Comparison of ENCODE assay signal across 15 mouse cellular contexts in the genomic region with DNA sequence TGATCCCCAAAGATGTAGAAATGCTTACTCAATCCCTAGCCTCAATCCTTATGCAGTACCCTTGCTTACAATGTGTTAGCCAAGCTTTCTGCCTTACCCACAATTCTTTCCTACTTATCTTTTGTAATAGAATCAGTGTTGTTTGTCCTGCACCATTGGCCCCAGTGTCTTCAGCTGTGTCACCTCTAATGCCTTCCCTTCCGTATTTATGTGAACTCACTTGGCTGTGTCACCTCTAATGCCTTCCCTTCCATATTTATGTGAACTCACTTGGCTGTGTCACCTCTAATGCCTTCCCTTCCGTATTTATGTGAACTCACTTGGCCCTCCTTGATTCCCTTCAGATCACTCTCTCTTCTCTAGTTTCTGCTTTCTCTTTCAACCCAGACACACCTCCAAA.
"Had no signal": no experiment of that assay in that cellular context is flagged by ENCODE, and none has a peak within 500 bp of the region (broad histone marks: within the 10 kb centered on the region; RNA-seq: fewer than 3 reads in every experiment).

No protein-coding gene starts in this region.

- H3K27me3 ChIP-seq: midbrain, embryonic 15.5 days had no signal

- DNase-seq: lung, adult 18-20 months; lung, embryonic 14.5 days; lung, postnatal 10 days; lung, postnatal 4 days; right cerebral cortex, postnatal 14 days; thymus, adult 2 months; thymus, postnatal 25 days; thymus, postnatal 4 days had no signal

- H3K9ac ChIP-seq: lung, embryonic 14.5 days; midbrain, embryonic 13.5 days; midbrain, embryonic 15.5 days; neural tube, embryonic 12.5 days; stomach, embryonic 15.5 days had no signal

- H3K4me2 ChIP-seq: lung, embryonic 14.5 days; midbrain, embryonic 11.5 days; midbrain, embryonic 13.5 days; midbrain, embryonic 15.5 days; neural tube, embryonic 12.5 days; stomach, embryonic 15.5 days had no signal

- H3K4me3 ChIP-seq: megakaryocyte, embryonic 14.5 days; midbrain, embryonic 13.5 days; midbrain, embryonic 15.5 days; neural tube, embryonic 12.5 days; stomach, embryonic 15.5 days had no signal

- H3K27ac ChIP-seq: midbrain, embryonic 13.5 days; midbrain, embryonic 15.5 days; neural tube, embryonic 12.5 days; stomach, embryonic 15.5 days; stomach, postnatal 0 days had no signal

- H3K36me3 ChIP-seq: midbrain, embryonic 13.5 days; midbrain, embryonic 15.5 days; neural tube, embryonic 12.5 days; stomach, embryonic 15.5 days had no signal

- H3K9me3 ChIP-seq: megakaryocyte, embryonic 14.5 days; midbrain, embryonic 13.5 days; midbrain, embryonic 15.5 days; neural tube, embryonic 12.5 days; stomach, embryonic 15.5 days had no signal

- ATAC-seq: midbrain, embryonic 13.5 days; midbrain, embryonic 15.5 days had no signal
